Comparison of ENCODE assay signal across 21 mouse cellular contexts in genomic region chr14:48591483-48592230, GRCm38 (mm10).
"Had no signal": no experiment of that assay in that cellular context is flagged by ENCODE, and none has a peak within 500 bp of the region (broad histone marks: within the 10 kb centered on the region; RNA-seq: fewer than 3 reads in every experiment).

No protein-coding gene starts in this region.

- H3K4me3 ChIP-seq: intestine, embryonic 15.5 days; limb, embryonic 12.5 days; limb, embryonic 15.5 days; midbrain, embryonic 12.5 days; midbrain, embryonic 15.5 days; neural tube, embryonic 12.5 days; neural tube, embryonic 15.5 days had no signal

- ATAC-seq: intestine, embryonic 15.5 days; liver, postnatal 0 days; midbrain, embryonic 15.5 days had no signal

- DNase-seq: kidney, adult 11 months; kidney, adult 8-10 months; kidney, postnatal 14 days; kidney, postnatal 4 days; left cerebral cortex, postnatal 4 days; liver, postnatal 0 days; right cerebral cortex, adult 18-20 months; right cerebral cortex, postnatal 14 days; right cerebral cortex, postnatal 4 days; thymus, adult 18-20 months; thymus, postnatal 36 days had no signal

- H3K9me3 ChIP-seq: intestine, embryonic 15.5 days; limb, embryonic 12.5 days; limb, embryonic 15.5 days; midbrain, embryonic 12.5 days; midbrain, embryonic 15.5 days; neural tube, embryonic 12.5 days; neural tube, embryonic 15.5 days had no signal

- H3K4me2 ChIP-seq: intestine, embryonic 15.5 days; limb, embryonic 12.5 days; limb, embryonic 15.5 days; liver, embryonic 11.5 days; midbrain, embryonic 12.5 days; midbrain, embryonic 15.5 days; neural tube, embryonic 12.5 days; neural tube, embryonic 15.5 days had no signal

- H3K27me3 ChIP-seq: intestine, embryonic 15.5 days; limb, embryonic 12.5 days; limb, embryonic 15.5 days; midbrain, embryonic 12.5 days; midbrain, embryonic 15.5 days; neural tube, embryonic 12.5 days; neural tube, embryonic 15.5 days had no signal

- H3K27ac ChIP-seq: intestine, embryonic 15.5 days; limb, embryonic 12.5 days; limb, embryonic 15.5 days; liver, embryonic 14.5 days; macrophage; midbrain, embryonic 12.5 days; midbrain, embryonic 15.5 days; neural tube, embryonic 12.5 days; neural tube, embryonic 15.5 days had no signal

- H3K9ac ChIP-seq: intestine, embryonic 15.5 days; limb, embryonic 12.5 days; limb, embryonic 15.5 days; liver, embryonic 14.5 days; liver, postnatal 0 days; midbrain, embryonic 12.5 days; midbrain, embryonic 15.5 days; neural tube, embryonic 12.5 days; neural tube, embryonic 15.5 days had no signal

- H3K36me3 ChIP-seq: intestine, embryonic 15.5 days; limb, embryonic 12.5 days; limb, embryonic 15.5 days; midbrain, embryonic 12.5 days; midbrain, embryonic 15.5 days; neural tube, embryonic 12.5 days; neural tube, embryonic 15.5 days had no signal

- H3K4me1 ChIP-seq: intestine, embryonic 15.5 days; limb, embryonic 15.5 days had no signal
